Mouse (Mus musculus) left cerebral cortex, postnatal 36 days (tissue): ENCODE measurements around the gene Olfr1200. TPM values are rescaled to one million over a fixed set of nuclear protein-coding genes. Genes with fewer than 3 reads are reported as not detected.

ENCODE experiments used
- DNase-seq, 2 experiments: peaks; one replicate each; pipeline ENCODE4 v3.0.0; 2021 to 2022; ENCODE audit warnings: low spot score in 2 of 2, mixed read lengths in 1 of 2
- intact Hi-C: fragments of 180-260 bp; cut with DNase I; formaldehyde crosslinking; loops from one replicate; pipeline ENCODE4 v1.15.1; 2025
- total RNA-seq, 2 experiments: library from RNA; stranded (reverse); gene quantifications; 2 replicates each; pipeline ENCODE4 v1.2.3; 2021

Olfr1200 gene
- not detected for total RNA-seq

- no peak for DNase-seq
- intact Hi-C loops = no loop called here
Observed at GRCm38 (mm10) chr2:88770388-88770787, at the start of gene Olfr1200. TSS of gene Olfr1200 (minus strand) at chr2:88770488.

GRCm38 (mm10) chr2:88814196-88814595, 43.9 kb upstream of the Olfr1200 start, which contains the start of gene Olfr1202:
TSS of gene Olfr1202 (plus strand) at chr2:88814496.
- intact Hi-C loops = no loop called here
- DNase-seq = no peak

GRCm38 (mm10) chr2:88792736-88793135, 22.4 kb upstream of the Olfr1200 start, which contains the start of gene Olfr1201:
TSS of gene Olfr1201 (plus strand) at chr2:88793036.
- no peak for DNase-seq
- intact Hi-C loops = no loop called here

- no peak for DNase-seq
- intact Hi-C loops = no loop called here
Observed at GRCm38 (mm10) chr2:88760369-88760768, 9.9 kb downstream of the Olfr1200 start, which contains the start of gene Olfr1199. TSS of gene Olfr1199 (minus strand) at chr2:88760469.

- no peak for DNase-seq
- intact Hi-C loops = no loop called here
Observed at GRCm38 (mm10) chr2:88751270-88751669, 19.0 kb downstream of the Olfr1200 start, which contains the start of gene Olfr1198. TSS of gene Olfr1198 (minus strand) at chr2:88751370.

- intact Hi-C loops = no loop called here
- no peak for DNase-seq
Observed at GRCm38 (mm10) chr2:88743379-88743778, 26.9 kb downstream of the Olfr1200 start.

GRCm38 (mm10) chr2:88732266-88732665, 38.0 kb downstream of the Olfr1200 start, which contains the start of gene Olfr1197:
TSS of gene Olfr1197 (minus strand) at chr2:88732366.
- no peak for DNase-seq
- intact Hi-C loops = no loop called here

Other genes starting within 250 kb of the Olfr1200 start
- not detected for gene Olfr1188, start 213.6 kb downstream of the Olfr1200 start, total RNA-seq
- gene Olfr1189, start 184.0 kb downstream of the Olfr1200 start, total RNA-seq = not detected
- under 1 TPM in 1 of 2 experiments, not detected in 1; 0.05 TPM for gene Olfr1191-ps1, start 129.9 kb downstream of the Olfr1200 start, total RNA-seq
- gene Olfr1192-ps1, start 122.0 kb downstream of the Olfr1200 start, total RNA-seq = not detected
- not detected for gene Olfr1193, start 94.9 kb downstream of the Olfr1200 start, total RNA-seq
- not detected for gene Olfr1195, start 81.3 kb downstream of the Olfr1200 start, total RNA-seq
- gene Olfr1196, start 65.9 kb downstream of the Olfr1200 start, total RNA-seq = not detected
- not detected for gene Olfr1197, start 38.1 kb downstream of the Olfr1200 start, total RNA-seq
- not detected for gene Olfr1198, start 19.1 kb downstream of the Olfr1200 start, total RNA-seq
- gene Olfr1199, start 10.0 kb downstream of the Olfr1200 start, total RNA-seq = not detected
- gene Olfr1201, start 22.5 kb upstream of the Olfr1200 start, total RNA-seq = not detected
- not detected for gene Olfr1202, start 44.0 kb upstream of the Olfr1200 start, total RNA-seq
- not detected for gene Olfr1205, start 59.2 kb upstream of the Olfr1200 start, total RNA-seq
- not detected for gene Olfr1204, start 78.8 kb upstream of the Olfr1200 start, total RNA-seq
- not detected for gene Olfr1206, start 92.7 kb upstream of the Olfr1200 start, total RNA-seq
- not detected for gene Olfr1208, start 131.8 kb upstream of the Olfr1200 start, total RNA-seq
- gene Olfr1209, start 144.7 kb upstream of the Olfr1200 start, total RNA-seq = not detected
- not detected for gene Olfr1211, start 167.6 kb upstream of the Olfr1200 start, total RNA-seq
- not detected for gene Olfr1212, start 183.5 kb upstream of the Olfr1200 start, total RNA-seq
- gene Gm13762, start 209.8 kb upstream of the Olfr1200 start, total RNA-seq = not detected
- gene Olfr1214, start 222.2 kb upstream of the Olfr1200 start, total RNA-seq = not detected
- gene Olfr1215, start 236.5 kb upstream of the Olfr1200 start, total RNA-seq = not detected
- gene Olfr1216, start 247.9 kb upstream of the Olfr1200 start, total RNA-seq = not detected